Mouse (Mus musculus) MEL (cell line): ENCODE results near the gene Emilin2. TPM values are rescaled to one million over a fixed set of nuclear protein-coding genes. Genes with fewer than 3 reads are reported as not detected.
A peak's percentile ranks its signal among the peaks of the same experiment; 100 is the strongest.

Experiments used
- DNase-seq: peaks from one replicate; pipeline ENCODE4 v3.0.0; 2011; ENCODE audit warnings: low read depth, low spot score
- H3K27ac ChIP-seq: 2 replicates; pipeline ENCODE4 v1.5.1; 2012; ENCODE audit warnings: low read depth, mild to moderate bottlenecking, control low read depth, low read length, moderate library complexity; ENCODE audit not compliant: control insufficient read depth
- H3K27me3 ChIP-seq, 2 experiments: fragments of 150-350 bp in 1 of 2; sonication (generic) in 1 of 2; 2 replicates each; pipeline ENCODE4 v1.6.1; 2012; ENCODE audit warnings: low read length in 2 of 2, mild to moderate bottlenecking in 2 of 2, improper control_type of control experiment in 1 of 2, moderate library complexity in 1 of 2; ENCODE audit not compliant: insufficient read depth in 2 of 2, control insufficient read depth in 1 of 2
- H3K36me3 ChIP-seq, 2 experiments: 2 replicates each; pipeline ENCODE4 v1.6.1; 2012 to 2014; ENCODE audit warnings: low read length in 2 of 2, improper control_type of control experiment in 1 of 2, inconsistent platforms in 1 of 2, mild to moderate bottlenecking in 1 of 2; ENCODE audit not compliant: insufficient read depth in 2 of 2, control insufficient read depth in 1 of 2
- H3K4me1 ChIP-seq, 2 experiments: fragments of 150-350 bp in 1 of 2; sonication (generic) in 1 of 2; 2 replicates each; pipeline ENCODE4 v1.6.1; 2012; ENCODE audit warnings: low read length in 2 of 2, improper control_type of control experiment in 1 of 2, mild to moderate bottlenecking in 1 of 2; ENCODE audit not compliant: insufficient read depth in 2 of 2, control insufficient read depth in 1 of 2
- H3K4me3 ChIP-seq, 2 experiments: fragments of 150-350 bp in 1 of 2; sonication (generic) in 1 of 2; 2 replicates each; pipeline ENCODE4 v1.5.1; 2012; ENCODE audit warnings: low read depth in 2 of 2, low read length in 2 of 2, mild to moderate bottlenecking in 2 of 2, moderate library complexity in 2 of 2, control low read depth in 1 of 2, improper control_type of control experiment in 1 of 2; ENCODE audit not compliant: control insufficient read depth in 1 of 2, insufficient read depth in 1 of 2
- H3K79me2 ChIP-seq: 2 replicates; pipeline ENCODE4 v1.6.1; 2012; ENCODE audit warnings: mild to moderate bottlenecking, low read length, moderate library complexity; ENCODE audit not compliant: control insufficient read depth, poor library complexity, insufficient read depth
- H3K9ac ChIP-seq: 2 replicates; pipeline ENCODE4 v1.6.1; 2012; ENCODE audit warnings: low read depth, mild to moderate bottlenecking, control low read depth, low read length, moderate library complexity; ENCODE audit not compliant: control insufficient read depth, poor library complexity, severe bottlenecking
- H3K9me3 ChIP-seq: fragments of 150-350 bp; sonication (generic); replicated peaks from 2 replicates; pipeline ENCODE4 v1.6.1; 2012; ENCODE audit warnings: mild to moderate bottlenecking, low read length, improper control_type of control experiment, moderate library complexity; ENCODE audit not compliant: insufficient read depth
- BHLHE40 ChIP-seq: IDR thresholded peaks from 2 replicates; pipeline ENCODE4 v1.6.1; 2012; ENCODE audit warnings: low read depth, mild to moderate bottlenecking, inconsistent platforms, low read length, improper control_type of control experiment, borderline replicate concordance
- CHD2 ChIP-seq: IDR thresholded peaks from 2 replicates; pipeline ENCODE4 v1.6.1; 2011; ENCODE audit warnings: low read length, improper control_type of control experiment
- E2F4 ChIP-seq: IDR thresholded peaks from 2 replicates; pipeline ENCODE4 v1.6.1; 2011; ENCODE audit warnings: low read depth, low read length, improper control_type of control experiment, borderline replicate concordance
- EP300 ChIP-seq, 2 experiments: IDR thresholded peaks; 2 replicates each; pipeline ENCODE4 v1.6.1; 2011; ENCODE audit warnings: improper control_type of control experiment in 2 of 2, low read length in 2 of 2, low read depth in 1 of 2, mild to moderate bottlenecking in 1 of 2
- HCFC1 ChIP-seq: IDR thresholded peaks from 2 replicates; pipeline ENCODE4 v1.6.1; 2012; ENCODE audit warnings: low read depth, mild to moderate bottlenecking, inconsistent platforms, low read length, improper control_type of control experiment, moderate library complexity
- KAT2A ChIP-seq: conservative IDR thresholded peaks from 2 replicates; pipeline ENCODE4 v1.6.1; 2012; ENCODE audit warnings: low read depth, low read length, improper control_type of control experiment, inconsistent platforms
- MAFK ChIP-seq: IDR thresholded peaks from 2 replicates; pipeline ENCODE4 v1.6.1; 2011; ENCODE audit warnings: low read depth, mild to moderate bottlenecking, low read length, improper control_type of control experiment, borderline replicate concordance
- MAX ChIP-seq: IDR thresholded peaks from 2 replicates; pipeline ENCODE4 v1.6.1; 2011; ENCODE audit warnings: low read length, improper control_type of control experiment
- MEF2A ChIP-seq: IDR thresholded peaks from 2 replicates; pipeline ENCODE4 v1.6.1; 2014; ENCODE audit warnings: low read depth, mild to moderate bottlenecking, inconsistent platforms, low read length, improper control_type of control experiment; ENCODE audit not compliant: poor library complexity, insufficient replicate concordance, severe bottlenecking; ENCODE audit errors: extremely low read depth
- MXI1 ChIP-seq: IDR thresholded peaks from 2 replicates; pipeline ENCODE4 v1.6.1; 2011; ENCODE audit warnings: mild to moderate bottlenecking, low read depth, low read length, improper control_type of control experiment
- NELFE ChIP-seq: IDR thresholded peaks from 2 replicates; pipeline ENCODE4 v1.6.1; 2011; ENCODE audit warnings: low read depth, low read length, improper control_type of control experiment
- POLR2A ChIP-seq, 2 experiments: IDR thresholded peaks; 2 replicates each; pipeline ENCODE4 v1.6.1; 2011 to 2012; ENCODE audit warnings: low read length in 2 of 2, mild to moderate bottlenecking in 2 of 2, control low read depth in 1 of 2, improper control_type of control experiment in 1 of 2, low read depth in 1 of 2, moderate library complexity in 1 of 2; ENCODE audit not compliant: control insufficient read depth in 1 of 2, insufficient read depth in 1 of 2, poor library complexity in 1 of 2
- POLR2AphosphoS2 ChIP-seq: IDR thresholded peaks from 2 replicates; pipeline ENCODE4 v1.6.1; 2011; ENCODE audit warnings: low read length, improper control_type of control experiment
- POLR2AphosphoS5 ChIP-seq: IDR thresholded peaks from 2 replicates; pipeline ENCODE4 v1.6.1; 2012; ENCODE audit warnings: low read depth, borderline replicate concordance, mild to moderate bottlenecking, inconsistent platforms, low read length, moderate library complexity, mixed read lengths
- TCF12 ChIP-seq: IDR thresholded peaks from 2 replicates; pipeline ENCODE4 v1.6.1; 2014; ENCODE audit warnings: low read depth, mild to moderate bottlenecking, inconsistent platforms, low read length, improper control_type of control experiment, moderate library complexity
- UBTF ChIP-seq: IDR thresholded peaks from 2 replicates; pipeline ENCODE4 v1.6.1; 2012; ENCODE audit warnings: low read depth, mild to moderate bottlenecking, inconsistent platforms, low read length, improper control_type of control experiment, moderate library complexity, borderline replicate concordance; ENCODE audit not compliant: insufficient read depth
- USF1 ChIP-seq: IDR thresholded peaks from 2 replicates; pipeline ENCODE4 v1.6.1; 2014; ENCODE audit warnings: low read depth, mild to moderate bottlenecking, inconsistent platforms, low read length, improper control_type of control experiment, moderate library complexity
- ZC3H11A ChIP-seq: IDR thresholded peaks from 2 replicates; pipeline ENCODE4 v1.6.1; 2012; ENCODE audit warnings: low read depth, mild to moderate bottlenecking, inconsistent platforms, low read length, improper control_type of control experiment
- ZKSCAN1 ChIP-seq: IDR thresholded peaks from 2 replicates; pipeline ENCODE4 v1.6.1; 2012; ENCODE audit warnings: low read depth, mild to moderate bottlenecking, inconsistent platforms, low read length, improper control_type of control experiment, moderate library complexity
- ZMIZ1 ChIP-seq: IDR thresholded peaks from 2 replicates; pipeline ENCODE4 v1.6.1; 2012; ENCODE audit warnings: low read depth, mild to moderate bottlenecking, inconsistent platforms, low read length, improper control_type of control experiment, moderate library complexity
- polyA plus RNA-seq, 2 experiments: library from polyadenylated mRNA; stranded (reverse) in 1 of 2; unstranded in 1 of 2; fragments of >175 nt in 1 of 2; fragments of >200 nt in 1 of 2; gene quantifications; 2 replicates each; pipeline versions ENCODE4 v1.2.1 to v1.2.4; 2012; ENCODE audit warnings: low replicate concordance in 2 of 2, low read depth in 1 of 2; ENCODE audit not compliant: insufficient read length in 2 of 2, insufficient read depth in 1 of 2, missing spikeins in 1 of 2
- total RNA-seq: library from RNA; depleted of rRNA; stranded (reverse); fragments of 300-350 nt; gene quantifications from 2 replicates; pipeline ENCODE4 v1.2.3, GENCODE M21; 2012

Gene Emilin2
- total and polyA plus RNA-seq, 3 experiments = 37.4 to 95.5 (median 92.6) TPM

GRCm38 (mm10) chr17:71268152-71268551, 43.6 kb downstream of the Emilin2 start:
- peaks cover 24% of the 10 kb centered on the region; the same call in 1 of the 2 replicates for H3K79me2 ChIP-seq
- H3K36me3 ChIP-seq = peaks cover 0 to 48% of the 10 kb centered on the region in 2 experiments; a peak in 3 of 4 replicates
- H3K27me3 ChIP-seq = no peaks in the 10 kb centered on the region
- no peak for TF ChIP-seq KAT2A
- TF ChIP-seq EP300 (IDR thresholded peaks at IDR 0.05; ENCODE audit: low read depth in 1 of 2, low read length in 2 of 2) = no peak
- TF ChIP-seq ZMIZ1 = no peak
- TF ChIP-seq ZC3H11A = no peak
- no peak for TF ChIP-seq NELFE
- TF ChIP-seq E2F4 = no peak
- no peak for TF ChIP-seq MAFK
- TF ChIP-seq MEF2A = no peak
- TF ChIP-seq MAX = no peak
- TF ChIP-seq CHD2 = no peak
- TF ChIP-seq MXI1 = no peak
- TF ChIP-seq HCFC1 = no peak
- TF ChIP-seq ZKSCAN1 = no peak
- TF ChIP-seq BHLHE40 = no peak
- TF ChIP-seq POLR2A (IDR thresholded peaks at IDR 0.05; ENCODE audit: control insufficient read depth in 1 of 2, insufficient read depth in 1 of 2, low read depth in 1 of 2, low read length in 2 of 2, poor library complexity in 1 of 2) = no peak
- no peak for TF ChIP-seq POLR2AphosphoS2
- TF ChIP-seq, all 39 proteins: peak for 0
- Histone ChIP-seq H3K9ac (no peak overlapping the region), H3K27ac (peak overlapping the region; percentile 14; the same call in 1 of the 2 replicates), H3K4me1 (peaks cover 31 to 50% of the 10 kb centered on the region in 2 experiments), H3K9me3 (no peaks in the 10 kb centered on the region), H3K4me3 (no peak overlapping the region)
- no peak for DNase-seq

- TF ChIP-seq POLR2AphosphoS5 = no peak
- TF ChIP-seq ZMIZ1 = no peak
- TF ChIP-seq USF1 = no peak
- no peak for TF ChIP-seq ZC3H11A
- no peak for TF ChIP-seq UBTF
- TF ChIP-seq POLR2AphosphoS2 = no peak
- TF ChIP-seq HCFC1 = no peak
- TF ChIP-seq MEF2A = no peak
- no peak for TF ChIP-seq TCF12
- no peak for TF ChIP-seq MAFK
- TF ChIP-seq POLR2A (IDR thresholded peaks at IDR 0.05; ENCODE audit: control insufficient read depth in 1 of 2, insufficient read depth in 1 of 2, low read depth in 1 of 2, low read length in 2 of 2, poor library complexity in 1 of 2) = no peak
- H3K27me3 ChIP-seq = no peaks in the 10 kb centered on the region
These were observed 44.4 kb downstream of the Emilin2 start for GRCm38 (mm10) chr17:71267374-71267773.

More at GRCm38 (mm10) chr17:71267374-71267773, 44.4 kb downstream of the Emilin2 start:
- DNase-seq = no peak
- Histone ChIP-seq H3K4me3 (no peak overlapping the region), H3K9ac (no peak overlapping the region), H3K4me1 (peaks cover 34 to 53% of the 10 kb centered on the region in 2 experiments), H3K27ac (peak overlapping the region; percentile 28; the same call in 1 of the 2 replicates), H3K79me2 (peaks cover 29% of the 10 kb centered on the region; the same call in 1 of the 2 replicates), H3K36me3 (peaks cover 0 to 52% of the 10 kb centered on the region in 2 experiments; a peak in 3 of 4 replicates), H3K9me3 (no peaks in the 10 kb centered on the region)
